Mouse (Mus musculus): Measurements from ENCODE around the gene Gm29110.
"Not testable (repeated sequence)": the region's sequence is repeated elsewhere in the genome, so short reads cannot be mapped to it uniquely, and the experiment has no call there.

Gm29110 gene

DNA sequence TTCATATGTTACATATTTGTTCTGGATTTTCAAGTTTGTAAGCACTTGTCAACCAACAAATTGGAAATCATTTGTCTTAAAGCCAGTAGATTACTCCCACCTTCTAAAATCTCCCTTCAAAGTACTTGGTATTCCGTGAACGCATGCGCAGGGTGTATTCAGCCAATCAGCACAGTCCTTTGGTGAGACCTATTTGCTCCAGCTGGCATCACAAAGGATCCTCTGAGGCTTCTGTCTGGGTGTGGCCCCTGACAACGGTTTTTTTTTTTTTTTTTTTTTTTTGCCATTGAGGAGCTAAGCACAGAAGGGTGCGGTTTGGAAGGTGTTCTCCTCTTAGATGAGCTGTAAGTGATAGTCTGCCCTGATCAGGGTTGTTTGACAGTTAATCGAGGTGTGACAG lies at the start of gene Gm29110:
Gene Gm29110 (plus strand): TSS at position 301 of the 400 bp plus-strand sequence.
- DNase-seq (ENCODE audit: low spot score), result not testable (repeated sequence)

Measured in layer of hippocampus, adult 9-10 months (tissue).